Mouse (Mus musculus) ES-Bruce4 (cell line): Measurements from ENCODE around the gene Cdkn3.

ENCODE experiments used
- CTCF ChIP-seq: IDR thresholded peaks from one replicate; pipeline ENCODE4 v1.8.1; 2011; ENCODE audit warnings: low read depth, low read length
- EP300 ChIP-seq: IDR thresholded peaks from 2 replicates; pipeline ENCODE4 v1.6.1; 2011; ENCODE audit warnings: low read depth, low read length; ENCODE audit not compliant: insufficient read depth
- POLR2A ChIP-seq: IDR thresholded peaks from one replicate; pipeline ENCODE4 v1.8.1; 2011; ENCODE audit warnings: low read length; ENCODE audit not compliant: insufficient read depth

- TF ChIP-seq CTCF (no peak), POLR2A (no peak), EP300 (no peak)
These were observed 30.0 kb downstream of the Cdkn3 start for GRCm38 (mm10) chr14:46790303-46790702.
